Comparison of ENCODE assay signal across 26 mouse cellular contexts in the genomic region with DNA sequence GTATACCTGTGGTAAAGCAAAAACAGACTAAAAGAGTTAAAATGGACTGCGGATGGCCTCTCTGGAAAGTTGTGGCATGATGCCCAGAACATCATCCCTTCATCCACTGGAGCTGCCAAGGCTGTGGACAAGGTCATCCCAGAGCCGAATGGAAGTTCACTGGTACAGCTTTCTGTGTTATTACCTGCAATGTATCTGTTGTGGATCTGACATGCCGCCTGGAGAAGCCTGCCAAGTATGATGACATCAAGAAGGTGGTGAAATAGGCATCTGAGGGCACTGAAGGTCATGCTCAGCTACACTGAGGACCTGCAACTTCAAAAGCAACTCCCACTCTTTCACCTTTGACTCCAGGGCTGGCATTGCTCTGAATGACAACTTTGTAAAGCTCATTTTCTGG. TPM values are rescaled to one million over a fixed set of nuclear protein-coding genes. Genes with fewer than 3 reads are reported as not detected.
DNase-seq lines count a peak whose midpoint lies in the region; ATAC-seq and TF ChIP-seq lines count a peak whose summit lies in the region.
"Had no signal": no experiment of that assay in that cellular context is flagged by ENCODE, and none has a peak within 500 bp of the region (broad histone marks: within the 10 kb centered on the region; RNA-seq: fewer than 3 reads in every experiment).

No protein-coding gene starts in this region.

- H3K4me1 ChIP-seq in kidney, adult 2 months (ENCODE audit: control insufficient read depth, insufficient read depth, low read length), result no peaks in the 10 kb centered on the region
- no peaks in the 10 kb centered on the region for H3K4me1 ChIP-seq in kidney, embryonic 16.5 days (ENCODE audit: insufficient read depth, low read length)
- H3K4me1 ChIP-seq in stomach, postnatal 0 days (replicated peaks; ENCODE audit: control insufficient read depth, insufficient read depth), result no peaks in the 10 kb centered on the region
- H3K4me1 ChIP-seq in midbrain, embryonic 10.5 days, result no peaks in the 10 kb centered on the region
- H3K4me1 ChIP-seq: forebrain, embryonic 10.5 days; heart, embryonic 10.5 days; limb, embryonic 13.5 days; midbrain, embryonic 12.5 days; neural tube, embryonic 13.5 days had no signal

- no peaks in the 10 kb centered on the region for H3K27me3 ChIP-seq in kidney, adult 2 months (replicated peaks; ENCODE audit: control insufficient read depth, insufficient read depth, low read length)
- H3K27me3 ChIP-seq in kidney, embryonic 16.5 days (ENCODE audit: insufficient read depth, low read length), result no peaks in the 10 kb centered on the region
- no peaks in the 10 kb centered on the region for H3K27me3 ChIP-seq in stomach, postnatal 0 days (ENCODE audit: control insufficient read depth, insufficient read depth, low read length)
- no peaks in the 10 kb centered on the region for H3K27me3 ChIP-seq in midbrain, embryonic 10.5 days (ENCODE audit: low read depth, poor library complexity, severe bottlenecking)
- H3K27me3 ChIP-seq: limb, embryonic 13.5 days; midbrain, embryonic 12.5 days; neural tube, embryonic 13.5 days had no signal

- no peak overlapping the region for H3K9ac ChIP-seq in kidney, embryonic 16.5 days (replicated peaks; ENCODE audit: low read length)
- no peak overlapping the region for H3K9ac ChIP-seq in stomach, postnatal 0 days (ENCODE audit: low read length)
- H3K9ac ChIP-seq: hindbrain, embryonic 14.5 days; limb, embryonic 13.5 days; lung, embryonic 14.5 days; midbrain, embryonic 12.5 days; neural tube, embryonic 13.5 days had no signal

- no peak for TF ChIP-seq CTCF in kidney, adult 2 months (conservative IDR thresholded peaks at IDR 0.05; ENCODE audit: insufficient read depth, insufficient read length, low read depth, low read length)
- TF ChIP-seq CTCF in stomach, postnatal 0 days (IDR thresholded peaks at IDR 0.05; ENCODE audit: low read depth), result no peak

- no peaks in the 10 kb centered on the region for H3K9me3 ChIP-seq in kidney, embryonic 16.5 days (ENCODE audit: low read length)
- no peaks in the 10 kb centered on the region for H3K9me3 ChIP-seq in stomach, postnatal 0 days (ENCODE audit: control insufficient read depth, low read length)
- H3K9me3 ChIP-seq in midbrain, embryonic 10.5 days (replicated peaks), result no peaks in the 10 kb centered on the region
- H3K9me3 ChIP-seq: forebrain, embryonic 10.5 days; heart, embryonic 10.5 days; limb, embryonic 13.5 days; midbrain, embryonic 12.5 days; neural tube, embryonic 13.5 days had no signal

- no peak for TF ChIP-seq EP300 in stomach, postnatal 0 days (optimal IDR thresholded peaks at IDR 0.05)

- H3K4me3 ChIP-seq in kidney, adult 2 months (ENCODE audit: insufficient read depth, low read depth, low read length), result no peak overlapping the region
- H3K4me3 ChIP-seq in kidney, embryonic 16.5 days (ENCODE audit: low read length), result no peak overlapping the region
- no peak overlapping the region for H3K4me3 ChIP-seq in stomach, postnatal 0 days (ENCODE audit: low read depth, low read length)
- H3K4me3 ChIP-seq in midbrain, embryonic 10.5 days, result no peak overlapping the region
- H3K4me3 ChIP-seq: forebrain, embryonic 10.5 days; heart, embryonic 10.5 days; limb, embryonic 13.5 days; midbrain, embryonic 12.5 days; neural tube, embryonic 13.5 days had no signal

- H3K4me2 ChIP-seq in kidney, embryonic 16.5 days (replicated peaks; ENCODE audit: low read depth, low read length), result no peak overlapping the region
- H3K4me2 ChIP-seq in stomach, postnatal 0 days (replicated peaks; ENCODE audit: low read depth), result no peak overlapping the region
- H3K4me2 ChIP-seq: hindbrain, embryonic 14.5 days; limb, embryonic 13.5 days; lung, embryonic 14.5 days; midbrain, embryonic 12.5 days; neural tube, embryonic 13.5 days had no signal

- peak; percentile 61 for DNase-seq in kidney, adult 2 months
- DNase-seq in adrenal gland, adult 2 months, result peak; percentile 85
- peak; percentile 7 for DNase-seq in brain, adult 2 months (ENCODE audit: low read depth, low spot score)
- peak; percentile 62 to 65 for DNase-seq in kidney, postnatal 36 days
- no peak for DNase-seq in frontal cortex, postnatal 10 days (ENCODE audit: low spot score in 2 of 2)
- DNase-seq in stomach, postnatal 0 days (ENCODE audit: low spot score), result no peak
- DNase-seq in midbrain, embryonic 10.5 days (ENCODE audit: low spot score), result no peak
- DNase-seq: B cell, adult 2 months; cerebellum, adult 8-10 months; gastrocnemius, postnatal 14 days; lung, embryonic 14.5 days; thymus, postnatal 14 days had no signal

- no peak for TF ChIP-seq POLR2A in kidney, adult 2 months (IDR thresholded peaks at IDR 0.05; ENCODE audit: low read depth, low read length)

- no peaks in the 10 kb centered on the region for H3K36me3 ChIP-seq in kidney, adult 2 months (ENCODE audit: control insufficient read depth, insufficient read depth, low read length)
- no peaks in the 10 kb centered on the region for H3K36me3 ChIP-seq in kidney, embryonic 16.5 days (ENCODE audit: insufficient read depth, low read length)
- no peaks in the 10 kb centered on the region for H3K36me3 ChIP-seq in stomach, postnatal 0 days (ENCODE audit: control insufficient read depth, insufficient read depth, low read length)
- H3K36me3 ChIP-seq in midbrain, embryonic 10.5 days, result no peaks in the 10 kb centered on the region
- H3K36me3 ChIP-seq: forebrain, embryonic 10.5 days; heart, embryonic 10.5 days; limb, embryonic 13.5 days; midbrain, embryonic 12.5 days; neural tube, embryonic 13.5 days had no signal

- whole genome bisulfite sequencing in kidney, adult 2 months, result 53% methylated on average over 3 of the region's 3 CpGs
- WGBS in kidney, embryonic 16.5 days, result 63% methylated on average over 3 of the region's 3 CpGs
- 53% methylated on average over 3 of the region's 3 CpGs for WGBS in stomach, postnatal 0 days
- WGBS in midbrain, embryonic 10.5 days, result 85% methylated on average over 3 of the region's 3 CpGs

- H3K27ac ChIP-seq in kidney, adult 2 months (ENCODE audit: insufficient read depth, low read depth, low read length), result no peak overlapping the region
- H3K27ac ChIP-seq in kidney, embryonic 16.5 days (ENCODE audit: low read length), result no peak overlapping the region
- H3K27ac ChIP-seq in stomach, postnatal 0 days (replicated peaks), result no peak overlapping the region
- H3K27ac ChIP-seq in midbrain, embryonic 10.5 days (replicated peaks), result no peak overlapping the region
- H3K27ac ChIP-seq: forebrain, embryonic 10.5 days; heart, embryonic 10.5 days; hindbrain, embryonic 14.5 days; limb, embryonic 13.5 days; macrophage; midbrain, embryonic 12.5 days; neural tube, embryonic 13.5 days had no signal

- ATAC-seq in kidney, embryonic 16.5 days (ENCODE audit: low FRiP score, low TSS enrichment), result no peak
- ATAC-seq in stomach, postnatal 0 days (ENCODE audit: low FRiP score, low TSS enrichment), result no peak
- ATAC-seq: intestine, embryonic 16.5 days had no signal

RNA-seq across cellular contexts. Expression of gene Sult1e1, which starts 9.6 kb away (rescaled TPM):
- not detected in 2 replicates for polyA plus RNA-seq in kidney, adult 2 months (2012; rRNA removed)
- polyA plus RNA-seq in kidney, embryonic 16.5 days (2015; fragmentation: Nextera tagmentation; extraction: Ambion mirVana), result 0.42 and 0.46 TPM in 2 replicates
- 1 to 10 TPM in 1 of 2 experiments, under 1 TPM in 1; 0.84 to 3.9 TPM for total RNA-seq in adrenal gland, adult 2 months (2021)
- not detected in 2 replicates for polyA plus RNA-seq in adrenal gland, adult 2 months (2012; rRNA removed)
- polyA plus RNA-seq in stomach, postnatal 0 days (2015; fragmentation: Nextera tagmentation; extraction: Ambion mirVana), result 0.10 and 0.16 TPM in 2 replicates
- polyA plus RNA-seq in midbrain, embryonic 10.5 days (2016; fragmentation: Nextera tagmentation; extraction: Ambion mirVana), result 0.12 TPM in 1 of 2 replicates, not detected in the other
- total RNA-seq: gastrocnemius, postnatal 14 days; heart, postnatal 25 days; layer of hippocampus, postnatal 10 days; left cerebral cortex, postnatal 10 days had no signal
- polyA plus RNA-seq: frontal cortex, adult 2 months; heart, embryonic 10.5 days; hindbrain, embryonic 14.5 days; intestine, embryonic 16.5 days; lung, embryonic 14.5 days; macrophage; midbrain, embryonic 12.5 days; neural tube, embryonic 13.5 days; stomach, embryonic 14.5 days had no signal

RNA-seq across cellular contexts. Expression of gene Sult1d1, which starts 32.2 kb away (rescaled TPM):
- polyA plus RNA-seq in kidney, adult 2 months (2012; rRNA removed), result 20.3 and 34.2 TPM in 2 replicates
- 66.8 and 72.1 TPM in 2 replicates for polyA plus RNA-seq in kidney, embryonic 16.5 days (2015; fragmentation: Nextera tagmentation; extraction: Ambion mirVana)
- total RNA-seq in adrenal gland, adult 2 months (2021), result under 1 TPM in 1 of 2 experiments, not detected in 1; 0.40 TPM
- polyA plus RNA-seq in adrenal gland, adult 2 months (2012; rRNA removed), result not detected in 2 replicates
- polyA plus RNA-seq in stomach, postnatal 0 days (2015; fragmentation: Nextera tagmentation; extraction: Ambion mirVana), result 42.1 and 44.3 TPM in 2 replicates
- not detected in 2 replicates for polyA plus RNA-seq in midbrain, embryonic 10.5 days (2016; fragmentation: Nextera tagmentation; extraction: Ambion mirVana)
- total RNA-seq: gastrocnemius, postnatal 14 days; heart, postnatal 25 days; layer of hippocampus, postnatal 10 days; left cerebral cortex, postnatal 10 days had no signal
- polyA plus RNA-seq: forebrain, embryonic 10.5 days; heart, embryonic 10.5 days; hindbrain, embryonic 14.5 days; limb, embryonic 13.5 days; lung, embryonic 14.5 days; macrophage; midbrain, embryonic 12.5 days; neural tube, embryonic 13.5 days had no signal

Comparison
In these comparisons a context has a peak if more than half of its experiments do, and no peak if none do; other contexts are left out.
1. DNase-seq: peak in kidney, adult 2 months (single experiment), adrenal gland, adult 2 months (single experiment), brain, adult 2 months (single experiment) and kidney, postnatal 36 days (2 of 2); none in frontal cortex, postnatal 10 days (0 of 2), stomach, postnatal 0 days (single experiment) and midbrain, embryonic 10.5 days (single experiment).
2. RNA of gene Sult1d1, which starts 32.2 kb away (polyA plus RNA-seq): 66.8 to 72.1 TPM in kidney, embryonic 16.5 days, 42.1 to 44.3 TPM in stomach, postnatal 0 days and 20.3 to 34.2 TPM in kidney, adult 2 months; not detected in adrenal gland, adult 2 months and not detected in midbrain, embryonic 10.5 days; every median in the first group is over 10 times any median in the second.